Mouse (Mus musculus) stomach, postnatal 0 days (tissue): Measurements from ENCODE around the gene Ythdf1. TPM values are rescaled to one million over a fixed set of nuclear protein-coding genes. Genes with fewer than 3 reads are reported as not detected.

Source experiments
- ATAC-seq: fragments of 200-750 bp; cut with Nextera tagmentation; 2 replicates; pipeline ENCODE4 v1.8.0; 2017; ENCODE audit not compliant: low FRiP score, low TSS enrichment
- DNase-seq: peaks from one replicate; pipeline ENCODE4 v3.0.0-alpha.2; 2016; ENCODE audit warnings: low spot score
- H3K27ac ChIP-seq: fragments of 300-500 bp; sonication (generic); replicated peaks from 2 replicates; pipeline ENCODE4 v1.5.1; 2014; ENCODE audit warnings: mild to moderate bottlenecking, control low read depth
- H3K27me3 ChIP-seq: fragments of 300-500 bp; sonication (generic); 2 replicates; pipeline ENCODE4 v1.6.1; 2014; ENCODE audit warnings: low read length; ENCODE audit not compliant: control insufficient read depth, insufficient read depth
- H3K36me3 ChIP-seq: fragments of 300-500 bp; sonication (generic); 2 replicates; pipeline ENCODE4 v1.6.1; 2014; ENCODE audit warnings: low read length, mixed read lengths; ENCODE audit not compliant: control insufficient read depth, insufficient read depth
- H3K4me1 ChIP-seq: fragments of 300-500 bp; sonication (generic); replicated peaks from 2 replicates; pipeline ENCODE4 v1.6.1; 2014; ENCODE audit warnings: antibody characterized with exemption; ENCODE audit not compliant: control insufficient read depth, insufficient read depth
- H3K4me2 ChIP-seq: fragments of 300-500 bp; sonication (generic); replicated peaks from 2 replicates; pipeline ENCODE4 v1.6.1; 2014; ENCODE audit warnings: low read depth, mild to moderate bottlenecking, control low read depth, moderate library complexity
- H3K4me3 ChIP-seq: fragments of 300-500 bp; sonication (generic); 2 replicates; pipeline ENCODE4 v1.5.1; 2014; ENCODE audit warnings: low read depth, low read length, control low read depth
- H3K9ac ChIP-seq: fragments of 300-500 bp; sonication (generic); 2 replicates; pipeline ENCODE4 v1.6.1; 2014; ENCODE audit warnings: mild to moderate bottlenecking, low read length, control low read depth, mixed read lengths
- H3K9me3 ChIP-seq: fragments of 300-500 bp; sonication (generic); 2 replicates; pipeline ENCODE4 v1.6.1; 2016; ENCODE audit warnings: low read length; ENCODE audit not compliant: control insufficient read depth
- CTCF ChIP-seq: IDR thresholded peaks from 2 replicates; pipeline ENCODE4 v1.5.1; 2016; ENCODE audit warnings: antibody characterized with exemption, low read depth, mild to moderate bottlenecking, moderate library complexity
- EP300 ChIP-seq: optimal IDR thresholded peaks from 2 replicates; pipeline ENCODE3; 2016; ENCODE audit warnings: antibody characterized with exemption
- WGBS: fragments of 180-500 bp; shearing (Covaris S2); extraction: QIAGEN DNeasy Blood & Tissue Kit; methylation state at CpG from one replicate; pipeline ENCODE4 v1.1.7; 2014; 5-methylcytosine and 5-hydroxymethylcytosine counted together
- polyA plus RNA-seq: library from polyadenylated mRNA; unstranded; fragments of >200 nt; fragmentation: Nextera tagmentation; extraction: Ambion mirVana; gene quantifications from 2 replicates; pipeline ENCODE4 v1.2.1, GENCODE M21; 2015

Gene Ythdf1
- polyA plus RNA-seq, 1 experiment from 2014 or later = 26.2 TPM

DNA sequence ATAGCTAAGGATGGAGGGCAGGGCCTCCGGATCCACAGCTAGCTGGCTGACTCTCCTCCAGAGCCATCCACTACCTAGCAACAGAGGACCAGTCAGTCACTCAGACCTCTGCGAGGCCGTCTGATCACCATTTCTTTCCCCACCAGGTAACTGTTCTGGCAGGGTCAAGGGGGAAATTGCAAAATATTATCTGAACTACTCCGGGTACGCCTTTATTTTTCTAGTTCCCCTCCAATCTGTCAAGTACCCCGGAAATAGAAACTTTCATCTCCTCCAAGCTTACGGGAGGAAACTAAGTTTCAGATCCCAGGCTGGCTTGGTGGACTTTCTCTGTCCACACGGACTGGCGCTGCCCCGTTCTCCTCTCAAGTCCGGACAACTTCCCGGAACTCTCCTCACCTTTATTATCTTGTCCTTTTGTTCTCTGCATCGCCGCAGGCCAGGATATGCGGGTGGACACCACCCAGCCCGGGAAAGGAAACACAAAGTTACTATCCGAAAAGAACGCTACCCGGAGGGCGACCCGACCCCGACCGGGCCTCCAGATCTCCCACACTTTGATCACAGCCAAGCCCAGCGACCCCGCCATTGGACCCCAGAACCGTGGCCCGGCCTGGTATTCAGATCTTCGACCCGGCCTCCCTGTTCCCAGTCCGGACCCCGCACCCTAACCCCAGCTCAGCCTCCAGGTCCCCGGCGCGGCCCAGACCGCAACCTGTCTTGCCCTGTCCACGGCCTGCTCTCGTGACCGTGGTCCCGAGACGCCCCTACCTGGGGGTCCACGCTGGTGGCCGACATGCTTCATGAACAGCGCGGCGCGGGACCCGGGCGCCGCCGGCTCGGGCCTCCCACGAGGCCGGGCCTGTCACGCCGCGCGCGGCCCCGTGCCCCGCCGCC lies 588 bp downstream of the Ythdf1 start:
- Histone ChIP-seq H3K9ac (peak overlapping the region; percentile 99), H3K4me1 (peaks cover 5% of the 10 kb centered on the region; the same call in 1 of the 2 replicates), H3K4me3 (peak overlapping the region; percentile 93), H3K4me2 (peak overlapping the region; percentile 78), H3K27me3 (no peaks in the 10 kb centered on the region), H3K9me3 (no peaks in the 10 kb centered on the region), H3K27ac (peak overlapping the region; percentile 82), H3K36me3 (0 out of 2 replicates have a peak, but pooled peaks cover 7% of the 10 kb centered on the region)
- DNase-seq (no peak), ATAC-seq (no peak)
- under 1% methylated on average over 52 of the region's 61 CpGs for WGBS
- no peak for TF ChIP-seq EP300
- no peak for TF ChIP-seq CTCF

DNA sequence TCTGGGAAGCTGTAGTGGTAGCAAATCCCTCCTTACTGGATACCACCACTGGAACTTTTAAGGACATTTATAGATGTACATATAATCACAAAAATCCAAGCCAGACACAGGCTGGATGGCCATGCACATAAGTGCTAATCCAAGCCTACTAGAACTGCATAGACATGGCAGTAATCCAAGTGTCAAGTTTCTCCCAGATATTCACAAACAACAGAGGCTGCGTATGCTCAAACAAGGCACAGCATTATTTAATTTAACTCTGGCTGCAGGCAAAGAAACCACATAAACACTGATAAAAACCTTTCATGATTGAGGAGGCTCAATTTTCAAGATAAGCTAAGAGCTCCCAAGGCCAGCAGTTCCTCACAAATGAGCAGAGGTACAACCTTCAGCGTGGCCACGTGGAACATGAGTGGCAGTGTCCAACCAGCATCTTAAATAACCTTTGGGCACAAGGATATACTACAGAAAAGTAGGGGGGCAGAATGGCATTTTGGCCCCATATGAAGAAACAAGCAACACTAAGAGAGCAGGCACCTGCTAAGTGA lies 4.8 kb downstream of the Ythdf1 start:
- Histone ChIP-seq H3K4me3 (no peak overlapping the region), H3K27me3 (no peaks in the 10 kb centered on the region), H3K9me3 (no peaks in the 10 kb centered on the region), H3K36me3 (peaks cover 24% of the 10 kb centered on the region), H3K4me2 (no peak overlapping the region), H3K9ac (no peak overlapping the region), H3K27ac (no peak overlapping the region), H3K4me1 (peaks cover 5% of the 10 kb centered on the region; the same call in 1 of the 2 replicates)
- TF ChIP-seq CTCF (no peak), EP300 (no peak)
- 44% methylated on average over 3 of the region's 3 CpGs for WGBS
- ATAC-seq (no peak), DNase-seq (peak; percentile 33)

DNA sequence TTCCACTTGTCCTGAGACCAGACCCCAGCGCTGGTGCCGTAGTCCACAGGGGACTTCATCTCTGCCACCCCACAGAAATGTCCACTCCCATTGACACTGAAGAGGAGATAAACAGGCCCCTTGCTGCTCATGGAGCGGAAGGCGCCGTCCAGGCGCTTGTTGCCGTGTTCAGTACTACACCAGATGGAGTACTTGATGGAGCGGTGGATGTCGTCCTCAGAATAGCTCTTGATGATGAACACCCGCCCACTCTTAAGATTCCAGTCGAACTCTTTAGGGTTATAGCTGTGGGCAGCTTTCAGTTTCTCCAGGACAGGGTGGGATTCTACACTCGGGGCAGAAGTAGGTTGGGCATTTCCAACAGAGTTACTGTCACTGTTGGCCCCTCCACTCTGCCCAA lies 9.8 kb downstream of the Ythdf1 start:
- Histone ChIP-seq H3K9ac (no peak overlapping the region), H3K4me2 (no peak overlapping the region), H3K4me1 (no peaks in the 10 kb centered on the region), H3K27me3 (no peaks in the 10 kb centered on the region), H3K36me3 (peaks cover 31% of the 10 kb centered on the region), H3K27ac (no peak overlapping the region), H3K4me3 (no peak overlapping the region), H3K9me3 (no peaks in the 10 kb centered on the region)
- ATAC-seq (peak; percentile 21; the same call in 1 of the 2 replicates), DNase-seq (no peak)
- TF ChIP-seq EP300 (no peak), CTCF (no peak)
- WGBS = 92% methylated on average over 12 of the region's 12 CpGs

DNA sequence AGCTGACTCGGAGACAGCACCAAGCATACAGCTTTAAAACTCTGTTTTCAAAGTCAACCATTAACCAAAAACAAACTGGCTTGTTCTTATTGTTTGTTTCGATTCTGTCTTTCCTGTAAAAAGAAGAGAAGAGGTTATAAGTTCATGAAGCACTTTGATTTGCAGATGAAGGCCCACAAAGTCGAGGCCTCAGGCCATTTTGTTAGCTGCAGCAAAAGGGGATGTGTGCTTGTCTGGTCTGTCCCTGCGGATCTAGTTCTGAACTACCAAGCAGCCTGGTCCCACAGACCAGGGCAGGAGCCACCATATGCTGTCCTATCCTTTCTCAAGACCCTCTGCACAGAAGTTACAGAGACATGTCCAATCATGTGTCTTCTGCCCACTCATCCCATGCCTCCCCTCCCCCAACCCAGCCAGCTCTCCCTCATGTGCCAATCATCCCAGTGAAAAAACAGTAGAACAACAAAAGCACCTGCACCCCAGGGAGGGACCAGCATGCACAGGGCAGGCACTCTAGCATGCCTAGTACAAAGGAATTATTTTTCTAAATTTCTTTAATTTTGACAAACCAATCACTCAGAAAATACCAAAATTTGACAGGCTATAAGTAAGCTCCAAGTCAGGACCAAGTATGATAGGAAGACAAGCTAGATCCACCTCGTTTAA lies 15.1 kb downstream of the Ythdf1 start:
- ATAC-seq (no peak), DNase-seq (no peak)
- Histone ChIP-seq H3K4me2 (no peak overlapping the region), H3K9me3 (no peaks in the 10 kb centered on the region), H3K27me3 (no peaks in the 10 kb centered on the region), H3K9ac (no peak overlapping the region), H3K4me3 (no peak overlapping the region), H3K27ac (no peak overlapping the region), H3K4me1 (no peaks in the 10 kb centered on the region), H3K36me3 (peaks cover 8% of the 10 kb centered on the region)
- TF ChIP-seq EP300 (no peak), CTCF (no peak)
- 59% methylated on average over 5 of the region's 5 CpGs for WGBS

DNA sequence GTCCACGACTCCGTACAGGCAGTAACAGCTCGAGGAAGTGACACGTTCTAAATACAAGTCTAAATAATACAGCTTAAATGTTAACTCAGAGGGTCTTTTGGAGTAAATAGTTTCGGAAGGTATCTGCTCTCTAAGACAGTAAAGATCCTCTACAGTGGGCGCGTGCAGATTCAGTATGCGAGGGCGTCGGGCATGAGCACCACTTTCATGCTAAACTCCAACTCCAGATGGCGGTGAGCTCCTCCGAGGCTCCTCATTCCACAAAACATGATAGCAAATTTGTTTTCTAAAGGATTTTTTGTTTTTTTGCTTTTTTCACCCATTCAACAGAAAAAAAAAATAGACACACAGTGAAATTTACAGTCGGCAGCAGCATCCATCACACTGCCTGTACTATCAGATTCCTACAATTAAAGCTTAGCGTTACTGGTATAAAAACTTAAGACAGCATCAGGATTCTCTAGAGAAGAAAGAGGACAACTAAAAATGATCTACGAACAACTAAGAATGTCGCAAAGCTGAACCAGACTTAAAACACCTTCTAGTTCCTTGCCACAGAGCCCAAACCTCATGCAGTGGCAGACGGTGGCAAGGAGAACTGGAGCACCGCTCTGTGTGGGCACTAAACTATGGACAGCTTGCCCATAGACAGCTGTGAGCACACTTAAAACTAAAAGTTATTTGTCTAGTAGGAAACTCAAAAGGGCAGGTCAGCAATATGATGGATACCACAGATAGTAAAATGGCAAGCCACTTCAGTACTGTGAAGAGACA lies 16.1 kb downstream of the Ythdf1 start:
- Histone ChIP-seq H3K27me3 (no peaks in the 10 kb centered on the region), H3K9me3 (no peaks in the 10 kb centered on the region), H3K4me1 (no peaks in the 10 kb centered on the region), H3K27ac (no peak overlapping the region), H3K4me3 (no peak overlapping the region), H3K9ac (no peak overlapping the region), H3K4me2 (no peak overlapping the region), H3K36me3 (no peaks in the 10 kb centered on the region)
- WGBS = 93% methylated on average over 18 of the region's 18 CpGs
- DNase-seq (no peak), ATAC-seq (no peak)
- TF ChIP-seq EP300 (no peak), CTCF (no peak)
